Mouse (Mus musculus): ENCODE measurements at regions not wholly inside any gene's neighbourhood (a gene's known extent, or its start where the extent isn't known, plus 50 kb on each side); places are given as distances from the start of the nearest gene placed in this dataset.

DNA sequence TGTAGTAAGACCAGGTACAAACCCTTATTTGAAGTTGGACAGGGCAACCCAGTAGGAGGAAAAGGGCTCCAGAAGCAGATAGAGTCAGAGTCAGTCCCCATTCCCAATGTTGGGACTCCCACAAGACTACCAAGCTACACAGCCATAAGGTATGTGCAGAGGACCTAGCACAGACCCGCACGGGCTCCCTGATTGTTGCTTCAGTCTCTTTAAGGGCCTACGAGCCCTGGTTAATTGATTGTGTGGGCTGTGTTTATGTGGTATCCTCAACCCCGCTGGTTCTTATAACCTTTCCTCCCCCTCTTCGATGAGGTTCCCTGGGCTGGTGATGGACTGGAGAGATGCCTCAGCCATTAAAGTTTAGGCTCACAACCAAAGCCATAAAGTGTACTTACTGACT, 431.6 kb downstream of the 9330182O14Rik start:
- TF ChIP-seq POLR2A (IDR thresholded peaks at IDR 0.05; ENCODE audit: control insufficient read depth in 1 of 2, insufficient read depth in 1 of 2, low read depth in 1 of 2, low read length in 2 of 2, poor library complexity in 1 of 2) (no peak), ZC3H11A (IDR thresholded peaks at IDR 0.05; ENCODE audit: low read depth, low read length) (no peak), MAZ (IDR thresholded peaks at IDR 0.05; ENCODE audit: low read depth, low read length) (no peak)

Data from MEL (cell line).